Mouse (Mus musculus) heart, adult 2 months (tissue): ENCODE measurements at regions not wholly inside any gene's neighbourhood (a gene's known extent, or its start where the extent isn't known, plus 50 kb on each side); places are given as distances from the start of the nearest gene placed in this dataset.

ENCODE experiments used
- DNase-seq, 2 experiments: peaks; one replicate each; pipeline ENCODE4 v3.0.0; 2021
- H3K27ac ChIP-seq: fragments of 200-600 bp; 2 replicates; pipeline ENCODE4 v1.8.1; 2022
- H3K27me3 ChIP-seq: fragments of 200-500 bp; 2 replicates; pipeline ENCODE4 v1.6.1; 2012; ENCODE audit warnings: mild to moderate bottlenecking, low read length, inconsistent platforms, mixed read lengths; ENCODE audit not compliant: control insufficient read depth, insufficient read depth
- H3K36me3 ChIP-seq: fragments of 200-500 bp; 2 replicates; pipeline ENCODE4 v1.6.1; 2012; ENCODE audit warnings: low read length, inconsistent platforms; ENCODE audit not compliant: control insufficient read depth, insufficient read depth
- H3K4me1 ChIP-seq: fragments of 200-500 bp; 2 replicates; pipeline ENCODE4 v1.6.1; 2011; ENCODE audit warnings: low read length; ENCODE audit not compliant: control insufficient read depth, insufficient read depth
- H3K4me3 ChIP-seq: fragments of 200-600 bp; 2 replicates; pipeline ENCODE4 v1.8.1; 2022
- H3K79me2 ChIP-seq: fragments of 200-500 bp; replicated peaks from 2 replicates; pipeline ENCODE4 v1.6.1; 2012; ENCODE audit warnings: mild to moderate bottlenecking, inconsistent platforms, low read length, moderate library complexity, mixed read lengths; ENCODE audit not compliant: control insufficient read depth, insufficient read depth
- H3K9ac ChIP-seq: fragments of 200-500 bp; 2 replicates; pipeline ENCODE4 v1.6.1; 2012; ENCODE audit warnings: low read depth, mild to moderate bottlenecking, control low read depth, inconsistent platforms, low read length, mixed read lengths
- CTCF ChIP-seq: fragments of 200-600 bp; IDR thresholded peaks from 2 replicates; pipeline ENCODE4 v1.8.1; 2022; ENCODE audit warnings: antibody characterized with exemption, mild to moderate bottlenecking, moderate library complexity
- EP300 ChIP-seq: fragments of 200-500 bp; IDR thresholded peaks from 2 replicates; pipeline ENCODE4 v1.6.1; 2011; ENCODE audit warnings: low read depth, low read length, control low read depth; ENCODE audit not compliant: insufficient read depth
- POLR2A ChIP-seq: fragments of 200-500 bp; IDR thresholded peaks from 2 replicates; pipeline ENCODE4 v1.6.1; 2011; ENCODE audit warnings: mild to moderate bottlenecking, low read depth, low read length, control low read depth; ENCODE audit not compliant: insufficient read depth
- WGBS: fragments of 180-500 bp; shearing (Covaris S2); methylation state at CpG from one replicate; pipeline ENCODE4 v1.1.7; 2018; 5-methylcytosine and 5-hydroxymethylcytosine counted together
- intact Hi-C: fragments of 180-260 bp; cut with DNase I; formaldehyde crosslinking; loops from one replicate; pipeline ENCODE4 v1.15.1; 2025

DNA sequence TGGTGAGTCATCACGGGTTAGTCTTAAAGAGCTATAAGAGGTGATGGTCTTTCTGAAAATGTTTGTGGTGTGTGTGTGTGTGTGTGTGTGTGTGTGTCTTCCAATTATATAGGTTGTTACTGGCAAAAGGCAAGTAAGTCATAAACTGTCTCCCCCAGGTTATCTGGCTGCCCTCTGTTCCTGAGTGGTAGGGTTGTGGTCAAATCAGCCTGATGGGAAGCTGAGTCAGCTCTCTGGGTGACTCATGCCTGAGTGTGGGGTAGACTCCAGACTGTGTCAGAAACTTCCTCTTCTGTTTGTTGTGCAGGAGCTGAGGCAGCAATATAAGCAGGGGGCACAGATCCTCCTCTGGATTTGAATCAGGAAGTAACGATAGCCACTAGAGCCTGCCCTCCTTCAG lies 656.8 kb upstream of the Tgif2lx2 start:
- DNase-seq: peak in 1 of 2 experiments; percentile 11
- 53% methylated on average over 2 of the region's 2 CpGs for WGBS
- no peaks in the 10 kb centered on the region for H3K27me3 ChIP-seq
- H3K4me3 ChIP-seq: no peak overlapping the region
- no peak overlapping the region for H3K9ac ChIP-seq
- no peak overlapping the region for H3K27ac ChIP-seq
- no peaks in the 10 kb centered on the region for H3K4me1 ChIP-seq
- no peaks in the 10 kb centered on the region for H3K79me2 ChIP-seq
- TF ChIP-seq CTCF: no peak
- TF ChIP-seq POLR2A: no peak
- no peak for TF ChIP-seq EP300
- intact Hi-C loops: no loop called here
- no peaks in the 10 kb centered on the region for H3K36me3 ChIP-seq
